Mouse (Mus musculus): ENCODE measurements around the gene Samt2. TPM values are rescaled to one million over a fixed set of nuclear protein-coding genes. Genes with fewer than 3 reads are reported as not detected.
"Not testable (repeated sequence)": the region's sequence is repeated elsewhere in the genome, so short reads cannot be mapped to it uniquely, and the experiment has no call there.

Samt2 gene
- not detected in 2 replicates for polyA plus RNA-seq (2016; fragmentation: Nextera tagmentation; extraction: Ambion mirVana)

- DNase-seq (ENCODE audit: extremely low spot score, low spot score); H3K4me1 ChIP-seq; H3K36me3 ChIP-seq (replicated peaks); H3K4me3 ChIP-seq; H3K27ac ChIP-seq; H3K9me3 ChIP-seq; H3K27me3 ChIP-seq (ENCODE audit: poor library complexity, severe bottlenecking): not testable (repeated sequence)
- 82% methylated on average over 2 of the region's 2 CpGs for WGBS
Measured at GRCm38 (mm10) chrX:154579260-154579659, at the start of gene Samt2. Gene Samt2, minus strand, starts transcription at chrX:154579360.

Other genes with a start within 250 kb of the Samt2 start
- not detected in 2 replicates for gene 4930524N10Rik, start 236.0 kb downstream of the Samt2 start, polyA plus RNA-seq (2016; fragmentation: Nextera tagmentation; extraction: Ambion mirVana)
- gene Samt4, start 97.4 kb downstream of the Samt2 start, polyA plus RNA-seq (2016; fragmentation: Nextera tagmentation; extraction: Ambion mirVana): not detected in 2 replicates